Mouse (Mus musculus): ENCODE data around the gene Cep164.

DNA sequence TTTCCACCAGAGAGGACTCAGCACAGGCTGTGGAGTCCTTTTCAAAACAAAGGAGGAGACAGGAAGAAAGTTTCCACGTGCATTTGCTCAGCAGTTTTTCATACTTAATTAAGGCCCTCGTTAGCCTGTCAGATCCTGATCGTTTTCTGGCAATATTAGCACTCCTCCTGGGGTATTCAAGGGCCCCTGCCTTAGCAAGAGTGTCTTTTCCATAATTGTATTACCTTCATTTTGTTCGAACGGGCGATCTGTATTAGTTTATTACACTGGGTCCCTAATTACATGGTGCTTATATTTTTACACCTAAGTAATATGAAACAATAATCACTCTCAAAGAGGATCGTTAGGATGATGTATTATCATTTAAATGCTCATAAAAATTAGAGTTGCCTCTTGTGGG, 108.5 kb downstream of the Cep164 start:
- TF ChIP-seq CTCF (conservative IDR thresholded peaks at IDR 0.05; ENCODE audit: low read length) (no peak), POU5F1 (IDR thresholded peaks at IDR 0.05; ENCODE audit: borderline replicate concordance, low read length) (no peak), NANOG (IDR thresholded peaks at IDR 0.05; ENCODE audit: borderline replicate concordance, low read length) (no peak)
